Mouse (Mus musculus) limb, embryonic 11.5 days (tissue): Measurements from ENCODE around the gene Basp1. TPM values are rescaled to one million over a fixed set of nuclear protein-coding genes. Genes with fewer than 3 reads are reported as not detected.

ENCODE experiments used
- ATAC-seq: fragments of 200-750 bp; cut with Nextera tagmentation; 2 replicates; pipeline ENCODE4 v1.8.0; 2017; ENCODE audit warnings: low read depth; ENCODE audit not compliant: insufficient number of reproducible peaks, low FRiP score, low TSS enrichment
- DNase-seq: peaks from one replicate; pipeline ENCODE4 v3.0.0-alpha.2; 2015; ENCODE audit warnings: low spot score
- H3K27ac ChIP-seq: fragments of 300-500 bp; sonication (generic); replicated peaks from 2 replicates; pipeline ENCODE4 v1.5.1; 2014; ENCODE audit warnings: low read depth, mild to moderate bottlenecking, low read length
- H3K27me3 ChIP-seq: fragments of 300-500 bp; sonication (generic); 2 replicates; pipeline ENCODE4 v1.6.1; 2014; ENCODE audit warnings: mild to moderate bottlenecking, low read length, mixed read lengths; ENCODE audit not compliant: control insufficient read depth, insufficient read depth
- H3K36me3 ChIP-seq: fragments of 300-500 bp; sonication (generic); 2 replicates; pipeline ENCODE4 v1.6.1; 2014; ENCODE audit warnings: mild to moderate bottlenecking, low read length, moderate library complexity, mixed read lengths; ENCODE audit not compliant: control insufficient read depth, insufficient read depth
- H3K4me1 ChIP-seq: fragments of 300-500 bp; sonication (generic); 2 replicates; pipeline ENCODE4 v1.6.1; 2014; ENCODE audit warnings: low read length, mixed read lengths; ENCODE audit not compliant: control insufficient read depth, insufficient read depth
- H3K4me2 ChIP-seq: fragments of 300-500 bp; sonication (generic); 2 replicates; pipeline ENCODE4 v1.6.1; 2014; ENCODE audit warnings: low read depth, mild to moderate bottlenecking, moderate library complexity; ENCODE audit not compliant: severe bottlenecking
- H3K4me3 ChIP-seq: fragments of 300-500 bp; sonication (generic); 2 replicates; pipeline ENCODE4 v1.5.1; 2014; ENCODE audit warnings: low read depth, low read length
- H3K9ac ChIP-seq: fragments of 300-500 bp; sonication (generic); 2 replicates; pipeline ENCODE4 v1.6.1; 2014; ENCODE audit warnings: mild to moderate bottlenecking, low read length
- H3K9me3 ChIP-seq: fragments of 300-500 bp; sonication (generic); 2 replicates; pipeline ENCODE4 v1.6.1; 2016; ENCODE audit warnings: low read length; ENCODE audit not compliant: control insufficient read depth
- WGBS: fragments of 180-500 bp; shearing (Covaris S2); extraction: QIAGEN DNeasy Blood & Tissue Kit; methylation state at CpG from one replicate; pipeline ENCODE4 v1.1.7; 2014; 5-methylcytosine and 5-hydroxymethylcytosine counted together
- polyA plus RNA-seq: library from polyadenylated mRNA; unstranded; fragments of >200 nt; fragmentation: Nextera tagmentation; extraction: Ambion mirVana; gene quantifications from 2 replicates; pipeline ENCODE4 v1.2.1, GENCODE M21; 2014

Basp1 gene
- polyA plus RNA-seq, 1 experiment from 2014 or later, result 81.8 TPM

- Histone ChIP-seq H3K27ac (no peak overlapping the region), H3K27me3 (no peaks in the 10 kb centered on the region), H3K9ac (no peak overlapping the region), H3K4me3 (no peak overlapping the region), H3K9me3 (no peaks in the 10 kb centered on the region), H3K4me2 (no peak overlapping the region), H3K4me1 (peaks cover 7% of the 10 kb centered on the region; the same call in 1 of the 2 replicates), H3K36me3 (no peaks in the 10 kb centered on the region)
- ATAC-seq (no peak), DNase-seq (no peak)
- WGBS, result 69% methylated on average over 6 of the region's 6 CpGs
Measured at GRCm38 (mm10) chr15:25447136-25447535, 33.6 kb upstream of the Basp1 start.

GRCm38 (mm10) chr15:25446155-25446487 lies 32.6 kb upstream of the Basp1 start:
- Histone ChIP-seq H3K27me3 (no peaks in the 10 kb centered on the region), H3K9me3 (no peaks in the 10 kb centered on the region), H3K4me2 (peak overlapping the region; percentile 31), H3K4me1 (peaks cover 7% of the 10 kb centered on the region; the same call in 1 of the 2 replicates), H3K36me3 (no peaks in the 10 kb centered on the region), H3K9ac (no peak overlapping the region), H3K4me3 (no peak overlapping the region), H3K27ac (no peak overlapping the region)
- DNase-seq, result no peak
- 28% methylated on average over 8 of the region's 8 CpGs for WGBS
- ATAC-seq, result no peak

GRCm38 (mm10) chr15:25445361-25446154 lies 32.0 kb upstream of the Basp1 start:
- H3K4me3 ChIP-seq, result no peak overlapping the region
- peaks cover 7% of the 10 kb centered on the region; the same call in 1 of the 2 replicates for H3K4me1 ChIP-seq
- WGBS, result 10% methylated on average over 17 of the region's 17 CpGs
- no peaks in the 10 kb centered on the region for H3K36me3 ChIP-seq
- H3K27ac ChIP-seq, result no peak overlapping the region
- ATAC-seq, result 0 out of 2 replicates have a peak, but pooled peaks have one; percentile 11
- peak overlapping the region; percentile 31 for H3K4me2 ChIP-seq
- DNase-seq, result peak; percentile 56
- H3K27me3 ChIP-seq, result no peaks in the 10 kb centered on the region
- H3K9ac ChIP-seq, result no peak overlapping the region
- no peaks in the 10 kb centered on the region for H3K9me3 ChIP-seq

- H3K4me1 ChIP-seq, result peaks cover 7% of the 10 kb centered on the region; the same call in 1 of the 2 replicates
- 61% methylated on average over 10 of the region's 10 CpGs for WGBS
- no peak for DNase-seq
- H3K4me2 ChIP-seq, result no peak overlapping the region
- no peak overlapping the region for H3K27ac ChIP-seq
- H3K9me3 ChIP-seq, result no peaks in the 10 kb centered on the region
- H3K4me3 ChIP-seq, result no peak overlapping the region
- H3K9ac ChIP-seq, result no peak overlapping the region
- ATAC-seq, result no peak
- no peaks in the 10 kb centered on the region for H3K27me3 ChIP-seq
- no peaks in the 10 kb centered on the region for H3K36me3 ChIP-seq
Measured at GRCm38 (mm10) chr15:25444208-25444607, 30.6 kb upstream of the Basp1 start.

- peaks cover 7% of the 10 kb centered on the region; the same call in 1 of the 2 replicates for H3K4me1 ChIP-seq
- no peak overlapping the region for H3K4me2 ChIP-seq
- H3K27ac ChIP-seq, result no peak overlapping the region
- H3K27me3 ChIP-seq, result no peaks in the 10 kb centered on the region
- no peak overlapping the region for H3K4me3 ChIP-seq
- H3K9ac ChIP-seq, result no peak overlapping the region
- H3K36me3 ChIP-seq, result no peaks in the 10 kb centered on the region
- no peak for ATAC-seq
- WGBS, result 64% methylated on average over 8 of the region's 8 CpGs
- no peaks in the 10 kb centered on the region for H3K9me3 ChIP-seq
- DNase-seq, result no peak
Measured at GRCm38 (mm10) chr15:25443140-25443790, 29.7 kb upstream of the Basp1 start.

GRCm38 (mm10) chr15:25441868-25442185 lies 28.3 kb upstream of the Basp1 start:
- H3K4me3 ChIP-seq, result no peak overlapping the region
- WGBS, result 81% methylated on average over 9 of the region's 9 CpGs
- ATAC-seq, result no peak
- no peaks in the 10 kb centered on the region for H3K27me3 ChIP-seq
- no peak for DNase-seq
- no peak overlapping the region for H3K4me2 ChIP-seq
- H3K27ac ChIP-seq, result no peak overlapping the region
- peaks cover 7% of the 10 kb centered on the region; the same call in 1 of the 2 replicates for H3K4me1 ChIP-seq
- no peaks in the 10 kb centered on the region for H3K36me3 ChIP-seq
- no peaks in the 10 kb centered on the region for H3K9me3 ChIP-seq
- no peak overlapping the region for H3K9ac ChIP-seq

GRCm38 (mm10) chr15:25440991-25441867 lies 27.7 kb upstream of the Basp1 start:
- WGBS, result 14% methylated on average over 24 of the region's 24 CpGs
- no peaks in the 10 kb centered on the region for H3K27me3 ChIP-seq
- H3K9me3 ChIP-seq, result no peaks in the 10 kb centered on the region
- peaks cover 7% of the 10 kb centered on the region; the same call in 1 of the 2 replicates for H3K4me1 ChIP-seq
- no peak overlapping the region for H3K9ac ChIP-seq
- DNase-seq (peak; percentile 91), ATAC-seq (peak; percentile 24; the same call in 1 of the 2 replicates)
- no peak overlapping the region for H3K27ac ChIP-seq
- peak overlapping the region; percentile 27 for H3K4me2 ChIP-seq
- no peaks in the 10 kb centered on the region for H3K36me3 ChIP-seq
- H3K4me3 ChIP-seq, result no peak overlapping the region

- Histone ChIP-seq H3K4me3 (no peak overlapping the region), H3K27ac (no peak overlapping the region), H3K9me3 (no peaks in the 10 kb centered on the region), H3K4me2 (no peak overlapping the region), H3K36me3 (no peaks in the 10 kb centered on the region), H3K4me1 (peaks cover 3% of the 10 kb centered on the region; the same call in 1 of the 2 replicates), H3K27me3 (no peaks in the 10 kb centered on the region), H3K9ac (no peak overlapping the region)
- 79% methylated on average over 8 of the region's 8 CpGs for WGBS
- DNase-seq (no peak), ATAC-seq (no peak)
Measured at GRCm38 (mm10) chr15:25440317-25440716, 26.8 kb upstream of the Basp1 start.
